Mouse (Mus musculus) liver, adult (tissue): ENCODE data around the gene Tcf21.

Experiments
- GATA4 ChIP-seq: IDR thresholded peaks from 2 replicates; pipeline ENCODE4 v1.6.1; 2014; ENCODE audit warnings: mild to moderate bottlenecking, low read length; ENCODE audit not compliant: insufficient replicate concordance

The Tcf21 gene

GRCm38 (mm10) chr10:22819871-22820590 is at the start of gene Tcf21:
TSS of gene Tcf21 (minus strand) at chr10:22820174.
- TF ChIP-seq GATA4 = no peak

GRCm38 (mm10) chr10:22868386-22868918 is 48.5 kb upstream of the Tcf21 start:
- no peak for TF ChIP-seq GATA4

GRCm38 (mm10) chr10:22867210-22867609 is 47.2 kb upstream of the Tcf21 start:
- no peak for TF ChIP-seq GATA4

GRCm38 (mm10) chr10:22858111-22858510 is 38.1 kb upstream of the Tcf21 start:
- TF ChIP-seq GATA4 = no peak

- TF ChIP-seq GATA4 = no peak
These were observed 34.4 kb upstream of the Tcf21 start for GRCm38 (mm10) chr10:22854330-22854729.

GRCm38 (mm10) chr10:22845351-22845750 is 25.4 kb upstream of the Tcf21 start:
- TF ChIP-seq GATA4 = no peak

- TF ChIP-seq GATA4 = no peak
These were observed 24.8 kb upstream of the Tcf21 start for GRCm38 (mm10) chr10:22844731-22845130.

GRCm38 (mm10) chr10:22843440-22844361 is 23.7 kb upstream of the Tcf21 start:
- no peak for TF ChIP-seq GATA4

GRCm38 (mm10) chr10:22842781-22843439 is 22.9 kb upstream of the Tcf21 start:
- TF ChIP-seq GATA4 = no peak

- TF ChIP-seq GATA4 = no peak
These were observed 22.1 kb upstream of the Tcf21 start for GRCm38 (mm10) chr10:22842113-22842512.

GRCm38 (mm10) chr10:22826244-22826643 is 6.3 kb upstream of the Tcf21 start:
- no peak for TF ChIP-seq GATA4

- no peak for TF ChIP-seq GATA4
These were observed 2.9 kb upstream of the Tcf21 start for GRCm38 (mm10) chr10:22822896-22823295.

- no peak for TF ChIP-seq GATA4
These were observed 2.5 kb upstream of the Tcf21 start for GRCm38 (mm10) chr10:22822486-22822885.

GRCm38 (mm10) chr10:22821709-22822108 is 1.7 kb upstream of the Tcf21 start:
- no peak for TF ChIP-seq GATA4

GRCm38 (mm10) chr10:22821267-22821666 is 1.3 kb upstream of the Tcf21 start:
- TF ChIP-seq GATA4 = no peak

- TF ChIP-seq GATA4 = no peak
These were observed 867 bp upstream of the Tcf21 start for GRCm38 (mm10) chr10:22820841-22821240.
